Mouse (Mus musculus) embryo, embryonic 11 days (tissue): ENCODE data around the gene Avp.

ENCODE experiments used
- DNase-seq: peaks from one replicate; pipeline ENCODE4 v3.0.0-alpha.2; 2015

Gene Avp

DNA sequence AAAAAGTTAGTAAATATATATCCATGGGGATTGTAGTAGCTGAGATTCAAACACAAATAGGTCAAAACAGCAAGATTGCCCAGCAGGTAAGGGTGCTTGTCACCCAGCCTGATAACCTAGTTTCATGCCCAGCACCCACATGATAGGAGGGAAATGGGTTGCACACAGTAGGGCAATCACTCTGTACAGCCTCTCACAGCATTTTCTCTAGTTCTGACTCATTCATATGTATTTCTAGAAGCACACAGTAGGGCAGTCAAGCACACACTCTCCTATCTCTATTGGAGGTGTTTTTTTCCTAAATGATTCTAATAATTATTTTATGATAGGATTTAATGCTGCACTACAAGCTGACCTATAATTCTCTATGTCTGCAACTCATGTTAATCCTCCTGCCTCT lies 12.4 kb downstream of the Avp start:
- no peak for DNase-seq

DNA sequence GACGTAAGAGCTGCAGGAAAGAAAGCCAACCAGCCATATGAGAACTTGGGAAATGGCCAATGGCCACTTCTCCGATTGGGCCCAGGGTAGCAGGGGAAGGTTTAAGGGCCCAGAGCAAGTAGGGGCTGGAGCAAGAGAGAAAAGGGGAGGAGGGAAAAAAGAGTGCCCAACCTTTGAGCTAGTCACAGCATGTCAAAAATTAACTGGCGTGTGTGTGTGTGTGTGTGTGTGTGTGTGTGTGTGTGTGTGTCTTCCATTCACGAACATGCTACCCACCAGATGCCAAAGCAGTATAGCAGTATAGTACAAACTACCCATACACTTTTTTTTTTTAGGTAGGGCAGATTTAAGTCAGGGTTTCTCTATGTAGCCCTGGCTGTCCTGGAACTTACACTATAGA lies 13.4 kb downstream of the Avp start:
- DNase-seq: no peak

DNA sequence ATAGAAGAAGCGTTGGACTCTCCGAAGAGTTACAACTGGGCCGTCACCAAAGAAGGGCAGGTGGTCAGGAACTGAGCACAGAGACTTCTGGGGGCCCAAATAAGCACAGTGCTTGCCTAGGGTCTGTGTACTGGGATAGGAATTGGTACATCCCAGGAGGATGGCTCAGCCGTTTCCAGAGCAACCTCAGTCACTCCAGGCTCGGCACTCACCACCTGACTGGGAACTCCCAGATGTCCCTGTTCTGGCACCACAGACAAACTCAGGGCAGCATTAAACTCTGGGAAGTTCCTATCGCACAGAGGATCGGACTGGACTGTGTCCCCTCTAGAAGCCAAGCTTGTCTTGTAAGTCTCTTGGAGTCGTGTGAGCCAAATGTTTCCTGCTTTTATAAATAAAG lies 17.4 kb downstream of the Avp start:
- DNase-seq: no peak

DNA sequence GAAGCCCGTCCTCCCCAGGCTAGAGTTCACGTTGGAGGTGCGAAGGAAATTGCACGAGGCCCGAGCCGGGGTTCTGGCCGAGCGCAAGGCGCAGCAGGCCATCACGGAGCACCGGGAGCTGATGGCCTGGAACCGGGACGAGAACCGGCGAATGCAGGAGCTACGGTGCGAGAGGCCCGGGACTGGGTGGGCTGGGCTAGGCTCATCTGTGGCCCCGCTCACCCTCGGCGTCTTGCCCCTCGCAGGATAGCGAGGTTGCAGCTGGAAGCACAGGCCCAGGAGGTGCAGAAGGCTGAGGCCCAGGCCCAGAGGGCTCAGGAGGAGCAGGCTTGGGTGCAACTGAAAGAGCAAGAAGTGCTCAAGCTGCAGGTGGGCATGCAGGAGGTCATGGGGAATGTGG lies 18.3 kb downstream of the Avp start:
- DNase-seq: no peak

DNA sequence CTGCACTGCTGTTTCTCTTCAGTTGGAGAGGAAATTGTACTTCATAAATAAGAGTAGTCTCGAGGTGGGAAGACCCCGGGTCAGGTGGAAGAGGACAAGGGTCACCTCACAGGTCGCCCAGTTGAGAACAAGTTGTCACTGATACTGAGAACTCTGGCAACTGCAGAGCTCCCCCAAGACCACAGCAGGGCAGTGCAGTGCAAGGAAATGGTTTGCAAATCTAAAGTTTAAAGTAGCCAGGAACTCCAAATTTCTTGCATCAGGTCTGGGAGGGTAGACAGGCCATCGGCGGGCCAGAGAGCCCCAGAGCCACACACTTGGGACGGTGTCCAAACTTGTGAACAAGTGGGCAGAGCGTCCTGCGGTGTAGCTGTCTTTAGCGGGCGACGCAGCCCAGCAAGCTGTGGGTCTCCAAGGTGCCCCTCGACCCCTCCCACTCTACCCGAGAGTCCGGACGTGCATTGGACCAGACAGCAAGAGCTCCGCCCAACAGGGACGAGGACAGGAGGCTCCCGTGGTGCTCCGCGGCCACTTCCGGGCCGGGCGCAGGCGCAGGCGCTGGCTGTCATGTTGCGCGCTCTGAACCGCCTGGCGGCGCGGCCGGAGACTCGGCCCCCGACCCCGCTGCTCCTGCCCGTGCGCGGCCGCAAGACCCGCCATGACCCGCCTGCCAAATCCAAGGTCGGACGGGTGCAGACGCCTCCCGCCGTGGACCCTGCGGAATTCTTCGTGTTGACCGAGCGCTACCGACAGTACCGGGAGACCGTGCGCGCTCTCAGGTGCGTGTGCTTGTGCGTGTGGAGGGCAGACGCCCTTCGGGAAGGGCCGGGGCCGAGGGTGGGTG lies 18.9 kb downstream of the Avp start, which contains the start of gene Mrps26:
Mrps26 (plus strand) TSS at position 531 of the 844 bp plus-strand sequence.
- DNase-seq: peak; percentile 96

DNA sequence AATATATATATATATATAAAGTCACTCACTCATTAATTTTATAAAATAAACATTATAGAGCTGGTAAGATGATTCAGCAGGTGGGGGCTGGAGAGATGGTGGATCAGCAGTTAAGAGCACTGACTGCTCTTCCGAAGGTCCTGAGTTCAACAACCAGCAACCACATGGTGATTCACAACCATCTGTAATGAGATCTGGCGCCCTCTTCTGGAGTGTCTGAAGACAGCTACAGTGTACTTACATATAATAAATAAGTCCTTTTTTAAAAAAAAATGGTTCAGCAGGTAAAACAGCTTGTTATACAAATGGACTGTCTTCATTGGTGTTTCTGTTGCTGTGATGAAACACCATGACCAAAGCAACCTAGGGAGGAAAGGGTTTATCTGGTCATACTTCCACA lies 24.3 kb downstream of the Avp start:
- DNase-seq: no peak

DNA sequence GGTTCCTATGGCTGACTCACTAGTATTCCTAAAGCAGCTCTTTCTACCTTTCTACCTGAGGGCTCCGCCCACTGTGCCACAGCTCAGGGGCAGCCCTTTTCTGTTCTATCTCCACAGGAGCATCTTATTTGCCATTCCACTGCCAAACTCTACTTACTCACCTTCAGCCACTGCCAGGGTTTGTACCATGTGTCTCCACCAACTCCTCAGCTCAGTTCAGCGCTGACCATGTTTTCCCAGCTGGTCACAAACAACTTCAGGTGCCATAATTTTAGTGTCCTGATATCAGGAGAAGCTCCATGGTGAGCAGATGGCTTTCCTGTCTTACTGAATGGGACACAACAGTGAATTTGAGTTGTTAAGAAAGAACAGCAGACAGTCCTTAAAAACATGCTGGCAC lies 24.9 kb downstream of the Avp start:
- DNase-seq: no peak

DNA sequence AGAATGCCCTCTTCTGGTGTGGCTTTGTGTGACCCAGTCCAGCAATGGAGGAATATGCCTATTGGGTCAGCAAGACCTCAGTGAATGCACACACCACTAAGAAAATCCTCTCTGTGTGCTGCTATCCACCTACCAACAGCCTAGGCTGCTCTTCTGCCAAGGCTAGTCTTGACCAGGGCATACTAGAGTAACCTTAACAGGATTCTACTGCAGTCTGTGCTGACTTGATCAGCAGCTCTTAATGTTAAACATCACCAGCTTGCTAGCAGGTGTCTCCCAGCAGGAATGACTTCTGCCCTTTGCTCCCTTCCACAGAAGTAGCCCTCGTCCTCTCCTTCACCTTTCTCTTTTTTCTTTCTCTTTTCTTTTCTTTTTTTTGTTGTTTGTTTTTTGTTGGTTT lies 26.1 kb downstream of the Avp start:
- no peak for DNase-seq

DNA sequence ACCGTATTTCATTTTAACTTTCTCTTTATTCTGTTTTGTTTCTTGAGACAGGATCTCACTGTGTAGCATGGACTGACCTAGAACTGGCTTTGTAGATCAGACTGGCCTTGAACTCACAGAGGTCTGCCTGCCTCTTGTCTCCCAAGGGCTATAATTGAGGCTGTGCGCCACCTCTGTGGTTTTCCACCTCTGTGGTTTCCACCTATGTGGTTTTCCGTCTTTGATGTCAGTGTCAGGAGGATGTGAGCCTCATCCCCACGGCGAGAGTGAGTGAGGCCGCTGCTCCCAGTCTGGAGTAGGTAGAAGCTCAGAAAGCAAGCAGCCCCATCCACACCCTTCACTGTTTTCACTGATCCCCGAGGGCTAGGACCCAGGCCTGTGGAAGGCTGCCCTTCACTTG lies 27.5 kb downstream of the Avp start:
- DNase-seq: no peak

DNA sequence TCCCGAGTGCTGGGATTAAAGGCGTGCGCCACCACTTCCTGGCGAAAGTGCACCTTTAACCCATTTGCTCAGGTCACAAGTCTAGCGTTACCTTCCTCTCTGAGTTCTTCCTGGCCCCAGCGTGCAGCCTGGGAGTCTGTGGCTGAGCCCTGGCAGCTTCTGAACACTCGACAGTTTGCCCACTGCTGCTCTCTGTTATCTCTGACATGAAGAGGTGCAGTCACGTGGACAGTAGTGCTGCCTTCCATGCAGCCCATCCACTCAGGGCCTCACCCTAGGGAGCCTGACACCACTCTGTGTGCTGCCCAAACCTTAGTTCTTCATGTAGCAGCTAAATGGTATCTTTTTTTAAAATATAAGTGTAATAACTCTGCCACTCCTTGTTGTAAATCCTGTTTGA lies 35.4 kb downstream of the Avp start:
- no peak for DNase-seq

DNA sequence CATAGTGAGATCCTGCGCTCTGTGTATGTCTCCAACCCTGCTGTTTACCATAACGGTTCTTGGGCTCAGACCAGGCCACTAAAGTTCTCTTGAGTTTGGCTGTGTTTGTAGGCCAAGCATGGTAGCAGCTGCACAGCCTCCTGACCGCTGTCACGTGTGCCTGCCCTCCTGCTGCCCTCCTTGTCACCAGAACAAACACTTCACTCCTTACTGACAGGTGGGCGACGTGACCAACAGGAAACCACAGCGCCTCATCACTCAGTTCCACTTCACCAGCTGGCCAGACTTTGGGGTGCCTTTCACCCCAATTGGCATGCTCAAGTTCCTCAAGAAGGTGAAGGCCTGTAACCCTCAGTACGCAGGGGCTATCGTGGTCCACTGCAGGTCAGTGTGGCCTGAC lies 42.1 kb downstream of the Avp start:
- DNase-seq: no peak

DNA sequence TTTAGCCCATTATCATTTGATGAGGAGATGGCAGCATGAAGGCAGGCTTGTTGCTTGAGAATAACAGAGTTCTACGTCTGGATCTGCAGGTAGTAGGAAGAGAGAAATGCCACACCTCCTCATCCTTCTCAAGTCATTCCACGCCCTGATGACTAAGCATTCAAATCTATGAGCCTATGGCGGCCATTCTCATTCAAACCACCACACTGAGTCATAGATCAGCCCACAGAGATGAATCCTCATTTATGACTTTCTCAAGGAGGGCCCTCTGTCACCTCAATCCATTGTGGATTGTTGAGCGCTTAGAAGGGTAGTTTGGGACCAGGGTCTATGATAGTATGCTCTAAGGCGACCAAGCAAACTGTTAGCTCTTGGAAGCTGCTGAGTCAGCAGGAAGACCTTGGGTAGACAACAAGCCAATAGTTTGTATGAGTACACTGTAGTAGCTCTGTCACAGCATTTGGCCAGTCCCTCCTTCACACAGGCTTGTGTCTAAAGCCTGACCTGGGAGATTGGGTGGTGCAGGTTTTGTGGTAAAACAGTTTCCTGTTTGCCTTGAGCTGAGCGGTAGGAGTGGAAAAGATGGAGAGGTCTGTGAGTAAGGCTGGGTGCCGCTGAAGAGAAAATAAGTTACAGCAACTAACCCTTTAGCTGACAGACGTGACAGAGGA lies 43.3 kb downstream of the Avp start:
- DNase-seq: no peak

DNA sequence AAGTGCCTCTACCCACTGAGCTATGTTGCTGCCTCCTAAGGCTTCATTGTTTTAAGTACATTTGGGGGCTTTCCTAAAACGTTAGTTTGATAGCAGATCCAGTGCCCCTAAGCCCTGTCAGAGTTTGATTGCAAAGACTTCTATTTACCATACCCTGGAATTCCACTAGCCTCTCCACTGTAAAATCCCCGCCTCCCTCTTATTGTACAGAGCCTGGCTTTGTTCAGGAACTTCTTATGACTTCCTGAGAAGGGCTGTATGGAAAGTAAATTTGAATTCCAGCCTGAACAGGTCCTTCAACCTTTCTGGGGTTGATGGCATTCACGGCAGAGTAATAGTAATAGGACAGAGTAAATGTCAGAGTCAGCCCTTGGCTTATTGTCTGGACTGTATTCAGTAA lies 45.5 kb downstream of the Avp start:
- no peak for DNase-seq

DNA sequence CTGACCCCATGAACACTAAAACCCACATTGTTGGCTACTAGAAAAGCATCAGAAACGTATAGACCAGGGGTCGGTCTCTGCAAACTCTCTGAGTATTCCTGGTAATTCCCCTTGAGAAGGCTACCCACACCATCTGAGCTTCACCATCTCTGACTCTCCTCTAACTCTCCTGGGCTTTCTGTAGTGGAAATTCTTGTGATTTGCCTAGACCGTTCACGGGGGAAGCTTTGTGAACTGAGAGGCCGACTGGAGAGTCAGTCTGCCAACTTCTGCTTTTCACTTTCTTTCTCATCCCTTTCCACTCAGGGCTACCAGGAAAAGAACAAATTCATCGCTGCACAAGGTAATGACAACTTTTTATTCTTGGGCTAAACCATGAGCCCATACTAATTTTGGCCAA lies 47.3 kb downstream of the Avp start:
- DNase-seq: no peak

DNA sequence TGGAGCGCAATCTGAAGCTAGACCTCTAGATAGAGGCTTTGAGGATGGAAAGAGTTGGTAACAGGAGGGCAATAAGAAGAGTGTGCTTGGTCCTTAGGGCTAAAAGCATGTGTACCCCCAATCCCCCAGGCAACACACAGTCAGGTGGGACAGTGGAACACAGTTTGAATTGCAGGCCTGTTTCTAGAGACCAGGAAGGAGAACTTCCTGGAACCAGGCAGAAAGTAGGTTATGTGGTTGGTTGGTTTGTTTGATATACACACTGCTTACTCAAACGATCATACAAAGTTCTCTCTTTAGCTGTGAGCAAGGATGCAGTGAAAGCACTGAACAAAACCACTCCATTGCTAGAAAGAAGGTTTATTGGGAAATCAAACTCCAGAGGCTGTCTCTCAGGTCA lies 50.2 kb downstream of the Avp start:
- no peak for DNase-seq
